Mouse (Mus musculus) kidney, adult 2 months (tissue): ENCODE results near the gene Spcs3. TPM values are rescaled to one million over a fixed set of nuclear protein-coding genes. Genes with fewer than 3 reads are reported as not detected.

Experiments used
- DNase-seq: peaks from one replicate; pipeline ENCODE4 v3.0.0; 2021
- H3K27ac ChIP-seq: fragments of 200-500 bp; 2 replicates; pipeline ENCODE4 v1.5.1; 2012; ENCODE audit warnings: low read depth, low read length, control low read depth, inconsistent platforms; ENCODE audit not compliant: insufficient read depth
- H3K27me3 ChIP-seq: fragments of 200-500 bp; replicated peaks from 2 replicates; pipeline ENCODE4 v1.6.1; 2012; ENCODE audit warnings: mild to moderate bottlenecking, moderate library complexity, low read length, inconsistent platforms; ENCODE audit not compliant: control insufficient read depth, insufficient read depth
- H3K36me3 ChIP-seq: fragments of 200-500 bp; 2 replicates; pipeline ENCODE4 v1.6.1; 2012; ENCODE audit warnings: mild to moderate bottlenecking, moderate library complexity, low read length, inconsistent platforms; ENCODE audit not compliant: control insufficient read depth, insufficient read depth
- H3K4me1 ChIP-seq: fragments of 200-500 bp; 2 replicates; pipeline ENCODE4 v1.6.1; 2011; ENCODE audit warnings: low read length; ENCODE audit not compliant: control insufficient read depth, insufficient read depth
- H3K4me3 ChIP-seq: fragments of 200-500 bp; 2 replicates; pipeline ENCODE4 v1.5.1; 2011; ENCODE audit warnings: mild to moderate bottlenecking, low read depth, low read length, control low read depth; ENCODE audit not compliant: insufficient read depth
- CTCF ChIP-seq: fragments of 200-500 bp; conservative IDR thresholded peaks from 2 replicates; pipeline ENCODE4 v1.5.1; 2011; ENCODE audit warnings: low read depth, mild to moderate bottlenecking, control low read depth, low read length, moderate library complexity, mixed read lengths; ENCODE audit not compliant: insufficient read depth, insufficient read length
- POLR2A ChIP-seq: fragments of 200-500 bp; IDR thresholded peaks from one replicate; pipeline ENCODE4 v1.6.1; 2011; ENCODE audit warnings: low read depth, low read length, control low read depth
- WGBS: fragments of 180-500 bp; shearing (Covaris S2); methylation state at CpG from one replicate; pipeline ENCODE4 v1.1.7; 2018; 5-methylcytosine and 5-hydroxymethylcytosine counted together
- polyA plus RNA-seq: library from polyadenylated mRNA; depleted of rRNA; stranded (reverse); fragments of >200 nt; gene quantifications from 2 replicates; pipeline ENCODE4 v1.2.3, GENCODE M21; 2012; rRNA removed

Spcs3 gene
- polyA plus RNA-seq, 1 experiment, result 17.9 TPM

- WGBS, result 20% methylated on average over 6 of the region's 6 CpGs
- H3K27me3 ChIP-seq, result no peaks in the 10 kb centered on the region
Observed at GRCm38 (mm10) chr8:54491057-54491690, 38.6 kb downstream of the Spcs3 start.

GRCm38 (mm10) chr8:54488437-54488836 lies 41.4 kb downstream of the Spcs3 start:
- Histone ChIP-seq H3K27me3 (no peaks in the 10 kb centered on the region), H3K4me3 (no peak overlapping the region), H3K4me1 (no peaks in the 10 kb centered on the region), H3K27ac (no peak overlapping the region), H3K36me3 (no peaks in the 10 kb centered on the region)
- no peak for TF ChIP-seq POLR2A
- no peak for TF ChIP-seq CTCF
- DNase-seq, result no peak
- 55% methylated on average over 4 of the region's 4 CpGs for WGBS

More at GRCm38 (mm10) chr8:54491057-54491690, 38.6 kb downstream of the Spcs3 start:
- Histone ChIP-seq H3K27ac (no peak overlapping the region), H3K36me3 (no peaks in the 10 kb centered on the region), H3K4me1 (no peaks in the 10 kb centered on the region), H3K4me3 (no peak overlapping the region)
- peak; percentile 41 for DNase-seq
- TF ChIP-seq CTCF, result peak; percentile 37; the same call in 1 of the 2 replicates
- no peak for TF ChIP-seq POLR2A

DNA sequence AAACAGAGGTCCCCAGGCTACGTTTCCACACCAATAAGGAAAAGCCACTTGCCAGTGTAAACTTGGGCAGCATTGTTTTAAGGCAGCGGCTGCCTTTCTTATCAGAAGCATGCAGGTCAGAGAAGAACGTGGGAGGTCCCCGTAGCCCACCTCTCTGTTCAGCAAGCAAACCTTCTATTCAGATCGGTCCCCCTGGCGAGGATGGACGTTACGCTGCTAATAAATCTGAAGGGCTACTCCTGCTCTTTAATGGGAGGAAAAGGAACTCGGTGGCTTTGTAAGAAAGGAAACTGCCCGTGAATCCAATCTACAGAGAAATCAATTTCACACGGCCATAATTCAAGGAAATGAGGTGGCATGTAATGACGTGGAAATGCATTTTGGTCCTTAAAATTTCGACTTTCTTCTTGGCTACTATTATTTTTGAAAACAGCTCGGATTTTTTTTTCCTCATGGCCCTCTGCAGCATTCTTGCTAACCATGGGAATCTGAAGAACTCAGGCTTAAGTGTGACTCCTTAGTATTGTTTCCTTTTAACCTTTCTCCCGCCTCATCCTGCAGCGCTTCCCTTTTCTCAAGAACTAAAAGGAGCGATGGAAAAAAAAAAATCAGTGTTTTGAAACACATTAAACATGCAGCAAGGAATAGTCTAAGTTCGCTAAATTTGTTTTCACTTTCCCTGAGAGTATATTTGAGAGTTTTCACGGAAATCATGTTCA lies 43.1 kb downstream of the Spcs3 start:
- Histone ChIP-seq H3K4me3 (no peak overlapping the region), H3K4me1 (no peaks in the 10 kb centered on the region), H3K36me3 (no peaks in the 10 kb centered on the region), H3K27me3 (no peaks in the 10 kb centered on the region), H3K27ac (no peak overlapping the region)
- TF ChIP-seq CTCF (no peak), POLR2A (no peak)
- 15% methylated on average over 19 of the region's 19 CpGs for WGBS
- DNase-seq, result peak; percentile 6

Other genes with a start within 250 kb of the Spcs3 start
- 1.4 and 2.9 TPM in 2 replicates for gene Asb5, start 418 bp downstream of the Spcs3 start, polyA plus RNA-seq
- 0.11 and 0.27 TPM in 2 replicates for gene Spata4, start 70.8 kb upstream of the Spcs3 start, polyA plus RNA-seq